Mouse (Mus musculus) small intestine, adult 2 months (tissue): ENCODE results near the gene Atp6v0a1. TPM values are rescaled to one million over a fixed set of nuclear protein-coding genes. Genes with fewer than 3 reads are reported as not detected.

ENCODE experiments used
- H3K27ac ChIP-seq: fragments of 200-500 bp; 2 replicates; pipeline ENCODE4 v1.5.1; 2012; ENCODE audit warnings: low read depth, low read length, control low read depth, inconsistent platforms; ENCODE audit not compliant: insufficient read depth
- H3K27me3 ChIP-seq: fragments of 200-500 bp; 2 replicates; pipeline ENCODE4 v1.6.1; 2012; ENCODE audit warnings: mild to moderate bottlenecking, moderate library complexity, low read length, inconsistent platforms; ENCODE audit not compliant: control insufficient read depth, insufficient read depth
- H3K36me3 ChIP-seq: fragments of 200-500 bp; 2 replicates; pipeline ENCODE4 v1.6.1; 2012; ENCODE audit warnings: mild to moderate bottlenecking, low read length, control low read depth, inconsistent platforms; ENCODE audit not compliant: control insufficient read depth, insufficient read depth
- H3K4me1 ChIP-seq: fragments of 200-500 bp; 2 replicates; pipeline ENCODE4 v1.6.1; 2012; ENCODE audit warnings: low read length, inconsistent platforms, mixed read lengths; ENCODE audit not compliant: control insufficient read depth, insufficient read depth, insufficient read length
- H3K4me3 ChIP-seq: fragments of 200-500 bp; 2 replicates; pipeline ENCODE4 v1.5.1; 2012; ENCODE audit warnings: low read depth, mild to moderate bottlenecking, control low read depth, inconsistent platforms, low read length, moderate library complexity
- CTCF ChIP-seq: fragments of 200-500 bp; IDR thresholded peaks from 2 replicates; pipeline ENCODE4 v1.5.1; 2012; ENCODE audit warnings: low read depth, mild to moderate bottlenecking, control low read depth, inconsistent platforms, low read length, moderate library complexity, mixed read lengths; ENCODE audit not compliant: insufficient replicate concordance, insufficient read length; ENCODE audit errors: extremely low read depth
- POLR2A ChIP-seq: fragments of 200-500 bp; IDR thresholded peaks from 2 replicates; pipeline ENCODE4 v1.6.1; 2012; ENCODE audit warnings: low read depth, mild to moderate bottlenecking, control low read depth, inconsistent platforms, low read length, moderate library complexity
- WGBS: fragments of 180-500 bp; shearing (Covaris S2); methylation state at CpG from one replicate; pipeline ENCODE4 v1.1.7; 2018; 5-methylcytosine and 5-hydroxymethylcytosine counted together
- polyA plus RNA-seq: library from polyadenylated mRNA; depleted of rRNA; stranded (reverse); fragments of >200 nt; gene quantifications from 2 replicates; pipeline ENCODE4 v1.2.3, GENCODE M21; 2012; rRNA removed

Atp6v0a1 gene
- 43.5 and 69.5 TPM in 2 replicates for polyA plus RNA-seq

DNA sequence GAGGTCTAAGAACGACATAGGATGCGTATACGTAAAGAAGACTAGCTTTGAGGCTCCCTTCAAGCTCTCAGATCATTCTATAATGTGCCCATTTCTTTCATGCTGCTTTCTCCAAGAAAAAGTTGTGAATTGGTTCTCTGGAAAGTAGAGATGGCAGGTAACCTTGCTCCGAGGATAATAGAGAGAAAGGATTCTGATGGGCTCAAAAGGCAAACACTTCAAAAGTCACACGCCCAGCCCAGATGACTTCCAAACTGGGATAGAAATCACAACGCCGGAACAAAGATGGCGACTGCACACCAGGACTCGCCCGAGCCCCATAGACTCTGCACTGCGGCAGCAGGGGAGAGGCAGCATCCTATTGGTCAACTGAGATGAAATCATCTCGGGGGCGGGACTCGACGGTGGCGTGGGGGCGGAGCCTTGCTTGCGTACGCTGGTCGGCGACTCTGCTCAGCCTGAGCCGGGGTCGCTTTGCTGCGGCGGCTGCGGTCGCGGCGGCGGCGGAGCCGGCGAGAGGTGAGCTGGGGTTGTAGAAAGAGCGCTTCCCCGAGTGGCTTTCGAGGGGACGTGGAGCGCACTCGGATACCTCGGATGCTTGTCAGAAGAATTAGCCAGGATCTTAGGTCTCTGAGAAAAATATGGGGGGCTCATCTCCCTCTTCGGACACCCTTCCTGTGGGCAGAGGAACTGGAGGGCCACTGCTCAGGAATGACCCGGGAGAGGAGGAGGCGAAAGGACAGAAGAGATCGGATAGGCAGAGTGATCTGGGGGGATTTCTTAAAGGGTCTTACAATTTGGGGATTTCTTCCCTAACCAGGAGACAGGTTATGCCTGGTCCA, at the start of gene Atp6v0a1:
Gene Atp6v0a1 (plus strand): TSS at position 407 of the 842 bp plus-strand sequence.
- Histone ChIP-seq H3K36me3 (peaks cover 9% of the 10 kb centered on the region), H3K4me1 (no peaks in the 10 kb centered on the region), H3K27ac (peak within 1 kb of the TSS; percentile 94), H3K27me3 (no peaks in the 10 kb centered on the region), H3K4me3 (peak within 1 kb of the TSS; percentile 83)
- TF ChIP-seq POLR2A = peak; percentile 89
- TF ChIP-seq CTCF = no peak
- WGBS = under 1% methylated on average over 44 of the region's 44 CpGs

DNA sequence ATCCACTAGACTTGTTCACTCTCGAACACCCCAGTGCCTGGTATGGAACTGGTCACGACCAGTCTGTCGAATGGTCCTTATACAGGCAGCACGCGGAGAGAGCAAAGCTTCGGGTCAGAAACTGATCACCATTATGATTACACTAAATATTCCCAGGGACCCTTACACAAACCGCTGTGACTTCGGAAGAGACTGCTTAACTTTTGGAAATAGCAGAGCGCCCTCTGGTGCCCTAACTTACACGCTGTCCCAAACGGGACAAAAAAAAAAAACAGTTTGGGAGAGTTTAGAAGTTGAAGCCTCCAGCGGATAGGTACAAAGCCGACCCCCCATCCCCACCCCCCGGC, 49.8 kb upstream of the Atp6v0a1 start:
- 0 out of 2 replicates have a peak overlapping the region, but pooled peaks have one; percentile 43 for H3K4me3 ChIP-seq
- H3K27ac ChIP-seq = no peak overlapping the region
- peaks cover 11% of the 10 kb centered on the region for H3K27me3 ChIP-seq
- 4% methylated on average over 14 of the region's 14 CpGs for WGBS
- no peaks in the 10 kb centered on the region; the same call in 1 of the 2 replicates for H3K36me3 ChIP-seq
- peaks cover 9% of the 10 kb centered on the region for H3K4me1 ChIP-seq
- TF ChIP-seq CTCF = peak; percentile 62; the same call in 1 of the 2 replicates
- no peak for TF ChIP-seq POLR2A

DNA sequence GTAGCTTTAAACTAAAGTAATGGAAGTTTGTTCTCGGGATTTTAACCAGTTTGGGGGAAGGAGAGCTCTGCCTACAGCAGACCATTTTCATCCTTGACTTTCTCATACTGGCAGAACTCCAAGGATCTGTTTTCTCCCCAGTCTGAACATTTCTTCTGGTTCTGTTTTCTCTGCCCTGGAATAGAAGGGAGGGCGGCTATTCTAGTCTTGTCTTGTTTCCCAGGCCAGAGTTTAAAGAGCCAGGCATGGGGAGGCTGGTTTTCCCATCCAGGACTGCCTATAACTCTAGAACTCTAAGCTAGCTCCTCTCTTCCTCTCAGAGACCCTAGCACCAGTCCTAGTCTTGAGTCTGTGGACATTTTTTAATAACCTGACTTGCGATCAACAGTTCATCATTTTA, 49.4 kb upstream of the Atp6v0a1 start:
- Histone ChIP-seq H3K36me3 (no peaks in the 10 kb centered on the region; the same call in 1 of the 2 replicates), H3K4me1 (peaks cover 9% of the 10 kb centered on the region), H3K27me3 (peaks cover 11% of the 10 kb centered on the region), H3K27ac (peak overlapping the region; percentile 60), H3K4me3 (no peak overlapping the region)
- WGBS = 32% methylated on average over 3 of the region's 3 CpGs
- TF ChIP-seq CTCF (no peak), POLR2A (no peak)

DNA sequence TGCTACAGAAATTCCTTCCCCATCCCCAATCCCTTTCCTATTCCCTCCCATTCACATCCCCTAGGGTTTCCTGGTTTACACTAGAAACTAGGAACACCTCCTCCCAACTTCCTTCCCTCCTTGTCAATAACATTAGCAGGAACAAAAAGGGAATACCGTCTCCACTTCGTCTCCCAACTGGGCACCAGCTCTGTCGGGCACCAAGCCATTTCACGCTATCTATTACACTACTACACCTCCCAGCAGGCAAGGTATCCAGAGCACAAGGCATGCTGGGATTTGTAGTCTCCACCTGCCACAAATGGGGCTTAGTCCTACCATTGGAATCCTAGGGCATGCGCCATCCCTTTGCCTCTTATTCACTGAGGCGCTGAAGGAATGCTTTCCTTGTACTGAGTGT, 48.7 kb upstream of the Atp6v0a1 start:
- Histone ChIP-seq H3K27ac (no peak overlapping the region), H3K4me3 (no peak overlapping the region), H3K36me3 (no peaks in the 10 kb centered on the region; the same call in 1 of the 2 replicates), H3K27me3 (peaks cover 11% of the 10 kb centered on the region), H3K4me1 (peaks cover 9% of the 10 kb centered on the region)
- 19% methylated on average over 6 of the region's 6 CpGs for WGBS
- TF ChIP-seq POLR2A (no peak), CTCF (no peak)

DNA sequence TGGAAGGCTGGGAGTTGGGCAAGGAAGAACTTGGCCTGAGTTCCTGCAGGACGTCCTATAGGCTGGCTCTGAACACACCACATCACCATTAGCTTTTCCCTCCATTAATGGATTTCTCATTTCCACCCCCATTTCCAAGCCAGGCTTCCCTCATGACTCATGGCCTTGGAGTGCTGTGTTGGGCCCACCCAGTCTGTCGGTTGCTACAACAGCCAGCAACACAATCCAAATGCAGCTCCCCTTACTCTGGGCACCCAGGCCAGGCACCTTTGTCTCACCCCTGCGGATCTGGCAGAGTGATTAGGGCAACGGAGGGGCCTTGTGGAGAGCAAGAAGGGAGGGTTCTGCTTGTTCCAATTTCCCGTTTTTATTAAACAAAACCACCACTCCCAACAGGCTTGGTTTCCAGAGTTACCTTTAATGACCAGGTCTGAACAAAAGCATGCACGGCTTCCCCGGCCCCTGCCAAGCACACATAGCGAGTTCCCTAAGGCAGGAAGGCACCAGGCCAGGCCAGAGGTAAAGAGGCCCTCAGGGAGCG, 46.8 kb upstream of the Atp6v0a1 start:
- no peak for TF ChIP-seq CTCF
- TF ChIP-seq POLR2A = no peak
- H3K36me3 ChIP-seq = no peaks in the 10 kb centered on the region; the same call in 1 of the 2 replicates
- peak overlapping the region; percentile 44 for H3K27ac ChIP-seq
- no peak overlapping the region for H3K4me3 ChIP-seq
- 60% methylated on average over 9 of the region's 9 CpGs for WGBS
- H3K27me3 ChIP-seq = peaks cover 11% of the 10 kb centered on the region
- peaks cover 9% of the 10 kb centered on the region for H3K4me1 ChIP-seq

DNA sequence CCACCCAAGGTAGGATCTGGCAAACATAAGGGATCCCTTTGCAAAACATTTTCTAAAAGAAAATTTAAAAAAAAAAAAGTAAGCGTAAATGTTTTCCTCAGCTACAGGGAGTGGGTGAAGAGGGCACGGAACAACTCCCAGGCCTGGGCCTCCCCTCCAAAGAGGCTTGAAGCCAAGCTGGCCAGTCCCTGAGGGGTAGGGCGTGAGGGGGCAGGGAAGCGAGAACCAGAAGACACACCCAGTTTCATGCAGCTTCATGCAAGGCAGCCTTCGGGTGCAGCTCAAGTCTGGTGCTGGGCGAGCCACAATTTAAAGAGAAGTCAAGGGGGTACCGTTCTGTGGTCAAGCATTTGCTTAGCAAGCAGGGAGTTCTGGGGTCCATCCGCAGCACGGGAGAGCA, 45.6 kb upstream of the Atp6v0a1 start:
- H3K27ac ChIP-seq = no peak overlapping the region
- no peaks in the 10 kb centered on the region for H3K36me3 ChIP-seq
- WGBS = 64% methylated on average over 9 of the region's 9 CpGs
- H3K27me3 ChIP-seq = peaks cover 11% of the 10 kb centered on the region
- TF ChIP-seq POLR2A = no peak
- TF ChIP-seq CTCF = no peak
- no peak overlapping the region for H3K4me3 ChIP-seq
- peaks cover 6% of the 10 kb centered on the region for H3K4me1 ChIP-seq

DNA sequence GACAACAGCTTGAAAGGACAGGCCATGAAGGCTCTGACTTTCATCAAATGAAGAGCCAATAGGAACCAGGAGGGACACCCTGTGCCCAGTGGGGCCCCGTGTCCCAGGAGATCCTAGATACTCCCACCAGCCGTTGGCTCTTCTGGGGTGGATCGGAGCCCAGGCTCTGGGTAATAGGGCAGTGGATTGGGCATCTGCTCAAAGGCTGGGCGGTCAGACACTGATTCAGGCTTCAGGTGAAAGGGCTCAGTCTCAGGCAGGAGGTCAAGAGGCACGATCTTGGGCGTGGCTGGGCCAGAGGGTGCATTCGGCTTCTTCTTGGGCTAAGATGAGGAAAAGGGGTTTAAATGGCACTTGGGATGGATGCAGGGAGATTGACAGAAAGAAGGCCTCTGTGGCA, 45.1 kb upstream of the Atp6v0a1 start:
- no peak overlapping the region for H3K27ac ChIP-seq
- H3K27me3 ChIP-seq = peaks cover 8% of the 10 kb centered on the region; the same call in 1 of the 2 replicates
- TF ChIP-seq POLR2A = no peak
- no peak for TF ChIP-seq CTCF
- WGBS = 78% methylated on average over 7 of the region's 7 CpGs
- H3K36me3 ChIP-seq = no peaks in the 10 kb centered on the region
- H3K4me3 ChIP-seq = no peak overlapping the region
- H3K4me1 ChIP-seq = peaks cover under 1% of the 10 kb centered on the region; the same call in 1 of the 2 replicates
